8 mouse cellular contexts compared by ENCODE assay signal in genomic region chr6:15720461-15720817, GRCm38 (mm10). TPM values are rescaled to one million over a fixed set of nuclear protein-coding genes. Genes with fewer than 3 reads are reported as not detected.
A peak's percentile ranks its signal among the peaks of the same experiment; 100 is the strongest.
DNase-seq lines count a peak whose midpoint lies in the region; ATAC-seq and TF ChIP-seq lines count a peak whose summit lies in the region.

Mdfic (plus strand) TSS chr6:15720661.

- peaks cover 44% of the 10 kb centered on the region for H3K79me2 ChIP-seq in myocyte (ENCODE audit: control insufficient read depth, insufficient read depth)

- no peaks in the 10 kb centered on the region for H3K27me3 ChIP-seq in hindbrain, postnatal 0 days (ENCODE audit: insufficient read depth, low read length)
- H3K27me3 ChIP-seq in liver, embryonic 13.5 days = peaks cover 18% of the 10 kb centered on the region
- no peaks in the 10 kb centered on the region for H3K27me3 ChIP-seq in myocyte (ENCODE audit: control insufficient read depth, insufficient read depth, insufficient read length)

- no peaks in the 10 kb centered on the region for H3K36me3 ChIP-seq in hindbrain, postnatal 0 days (ENCODE audit: insufficient read depth, low read length)
- H3K36me3 ChIP-seq in liver, embryonic 13.5 days = no peaks in the 10 kb centered on the region
- H3K36me3 ChIP-seq in myocyte (ENCODE audit: control insufficient read depth, insufficient read depth) = no peaks in the 10 kb centered on the region

- DNase-seq in embryo, embryonic 10.5 days (ENCODE audit: low spot score) = peak; percentile 53
- DNase-seq in embryo, embryonic 9.5 days (ENCODE audit: extremely low spot score) = no peak
- peak; percentile 85 for DNase-seq in adrenal gland, postnatal 25 days
- DNase-seq in gastrocnemius, postnatal 36 days = peak; percentile 60 to 67
- DNase-seq in hindbrain, postnatal 0 days (ENCODE audit: low spot score) = no peak
- no peak for DNase-seq in liver, embryonic 13.5 days
- DNase-seq in urinary bladder, postnatal 36 days (ENCODE audit: low spot score in 2 of 2) = peak; percentile 50 to 78

- peak within 1 kb of the TSS; percentile 55 for H3K9ac ChIP-seq in hindbrain, postnatal 0 days (replicated peaks; ENCODE audit: low read length)
- peak within 1 kb of the TSS; percentile 69 for H3K9ac ChIP-seq in liver, embryonic 13.5 days

- intact Hi-C loops in gastrocnemius, postnatal 36 days (cut with DNase I) = no loop called here

- peak within 1 kb of the TSS; percentile 59 for H3K4me3 ChIP-seq in hindbrain, postnatal 0 days (ENCODE audit: low read length)
- H3K4me3 ChIP-seq in liver, embryonic 13.5 days (replicated peaks) = peak within 1 kb of the TSS; percentile 60
- H3K4me3 ChIP-seq in myocyte = peak within 1 kb of the TSS; percentile 58

- peak; percentile 56; the same call in 1 of the 2 replicates for ATAC-seq in hindbrain, postnatal 0 days
- ATAC-seq in liver, embryonic 13.5 days (ENCODE audit: low read depth) = peak; percentile 62

- peak within 1 kb of the TSS; percentile 93 for H3K4me2 ChIP-seq in hindbrain, postnatal 0 days (ENCODE audit: low read depth, low read length)
- H3K4me2 ChIP-seq in liver, embryonic 13.5 days = peak within 1 kb of the TSS; percentile 64
- H3K4me2 ChIP-seq in myocyte (ENCODE audit: low read depth) = peak within 1 kb of the TSS; percentile 63

- no peaks in the 10 kb centered on the region for H3K9me3 ChIP-seq in hindbrain, postnatal 0 days (ENCODE audit: low read length)
- H3K9me3 ChIP-seq in liver, embryonic 13.5 days (replicated peaks) = no peaks in the 10 kb centered on the region

- H3ac ChIP-seq in myocyte (ENCODE audit: control insufficient read depth, insufficient read length) = peak within 1 kb of the TSS; percentile 90

- TF ChIP-seq CTCF in hindbrain, postnatal 0 days (IDR thresholded peaks at IDR 0.05; ENCODE audit: low read depth) = no peak

- WGBS in hindbrain, postnatal 0 days = 1% methylated on average over 14 of the region's 16 CpGs
- 4% methylated on average over 16 of the region's 16 CpGs for WGBS in liver, embryonic 13.5 days (ENCODE audit: insufficient replicate concordance)

- no peak for TF ChIP-seq POLR2A in myocyte (IDR thresholded peaks at IDR 0.05; ENCODE audit: insufficient read length, low read depth)

- 0 out of 2 replicates have a peak within 1 kb of the TSS, but pooled peaks have one; percentile 41 for H3K27ac ChIP-seq in hindbrain, postnatal 0 days
- H3K27ac ChIP-seq in liver, embryonic 13.5 days = peak within 1 kb of the TSS; percentile 47; the same call in 1 of the 2 replicates

- H3K4me1 ChIP-seq in hindbrain, postnatal 0 days (ENCODE audit: insufficient read depth, low read length) = no peaks in the 10 kb centered on the region
- H3K4me1 ChIP-seq in liver, embryonic 13.5 days (replicated peaks) = no peaks in the 10 kb centered on the region

TF ChIP-seq in myocyte, 11 proteins besides CTCF, POLR2A, EP300 and RAD21:
- TF ChIP-seq MAX (IDR thresholded peaks at IDR 0.05; ENCODE audit: low read depth) (no peak), TCF3 (IDR thresholded peaks at IDR 0.05; ENCODE audit: insufficient read length, low read depth) (no peak), CEBPB (IDR thresholded peaks at IDR 0.05; ENCODE audit: insufficient read depth, poor library complexity, severe bottlenecking) (peak; percentile 71)
TF ChIP-seq in myocyte: peak in this region for 1.

RNA-seq across cellular contexts. Expression of gene Mdfic, which starts in this region (rescaled TPM):
- 66.6 and 80.4 TPM in 2 replicates for total RNA-seq in adrenal gland, postnatal 25 days (2021)
- 10 to 100 TPM in 1 of 2 experiments, 1 to 10 TPM in 1; 9.1 to 10.8 TPM for total RNA-seq in gastrocnemius, postnatal 36 days (2021)
- total RNA-seq in hindbrain, postnatal 0 days (2014; rRNA removed) = 4.2 and 8.6 TPM in 2 replicates
- 0.81 and 1.4 TPM in 2 replicates for polyA plus RNA-seq in hindbrain, postnatal 0 days (2015; fragmentation: Nextera tagmentation; extraction: Ambion mirVana)
- polyA plus RNA-seq in liver, embryonic 13.5 days (2015; fragmentation: Nextera tagmentation; extraction: Ambion mirVana) = 0.96 and 1.3 TPM in 2 replicates
- 26.9 TPM for polyA plus RNA-seq in myocyte (2012; fragmentation: generic; extraction: Trizol)

Comparison
In these comparisons a context has a peak if more than half of its experiments do, and no peak if none do; other contexts are left out.
1. RNA of gene Mdfic (polyA plus RNA-seq): 26.9 TPM in myocyte (single experiment); 0.96 to 1.3 TPM in liver, embryonic 13.5 days and 0.81 to 1.4 TPM in hindbrain, postnatal 0 days; every median in the first group is over 10 times any median in the second.
2. DNase-seq: peak in embryo, embryonic 10.5 days (single experiment), adrenal gland, postnatal 25 days (single experiment), gastrocnemius, postnatal 36 days (2 of 2) and urinary bladder, postnatal 36 days (2 of 2); none in embryo, embryonic 9.5 days (single experiment), hindbrain, postnatal 0 days (single experiment) and liver, embryonic 13.5 days (single experiment).
3. Peak in every context shown above with its lines, with median percentiles within 50 percentile points of each other: H3K4me2 ChIP-seq and H3K4me3 ChIP-seq.